Mouse (Mus musculus) frontal cortex, postnatal 14 days (tissue): Measurements from ENCODE around the gene C130026I21Rik.
"Not testable (repeated sequence)": the region's sequence is repeated elsewhere in the genome, so short reads cannot be mapped to it uniquely, and the experiment has no call there.

Experiments
- DNase-seq, 2 experiments: peaks; one replicate each; pipeline ENCODE4 v3.0.0; 2022; ENCODE audit warnings: low spot score in 2 of 2

Gene C130026I21Rik

DNA sequence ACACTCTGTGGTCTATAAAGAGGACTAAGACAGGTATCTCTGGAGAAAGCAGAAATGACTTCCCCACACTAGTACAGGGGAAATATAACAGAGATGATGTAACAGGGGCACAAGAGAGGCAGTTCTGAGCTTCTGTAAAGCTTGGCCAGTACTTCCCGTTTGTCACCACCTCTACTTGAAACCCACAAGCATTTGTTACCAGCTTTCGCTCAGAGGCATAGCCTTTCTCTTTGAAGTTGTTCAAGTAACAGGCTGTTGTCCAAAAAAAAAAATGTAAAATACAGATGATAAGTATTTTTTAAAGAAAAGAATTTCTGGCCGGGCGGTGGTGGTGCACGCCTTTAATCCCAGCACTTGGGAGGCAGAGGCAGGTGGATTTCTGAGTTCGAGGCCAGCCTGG is 236.8 kb downstream of the C130026I21Rik start:
- not testable (repeated sequence) for DNase-seq

DNA sequence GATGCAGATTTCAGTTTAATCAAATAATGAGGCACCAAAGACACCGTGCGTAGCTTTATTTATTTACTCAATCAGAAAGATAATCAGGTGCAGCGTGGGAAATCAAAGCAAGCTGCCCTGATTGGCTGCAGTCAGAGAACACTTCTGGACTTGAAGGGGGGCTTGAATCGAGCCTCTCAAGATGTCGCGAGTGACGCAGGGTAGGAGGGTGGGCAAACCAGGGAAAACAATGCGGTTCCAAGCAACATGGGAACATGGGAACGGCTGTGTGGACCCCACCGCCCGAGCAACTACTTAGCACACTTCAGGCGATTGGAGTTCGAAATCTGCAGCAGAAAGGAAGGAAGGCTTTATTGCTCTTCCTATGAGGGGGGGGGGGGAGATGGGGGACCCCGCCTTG is 240.2 kb downstream of the C130026I21Rik start:
- DNase-seq: not testable (repeated sequence)

DNA sequence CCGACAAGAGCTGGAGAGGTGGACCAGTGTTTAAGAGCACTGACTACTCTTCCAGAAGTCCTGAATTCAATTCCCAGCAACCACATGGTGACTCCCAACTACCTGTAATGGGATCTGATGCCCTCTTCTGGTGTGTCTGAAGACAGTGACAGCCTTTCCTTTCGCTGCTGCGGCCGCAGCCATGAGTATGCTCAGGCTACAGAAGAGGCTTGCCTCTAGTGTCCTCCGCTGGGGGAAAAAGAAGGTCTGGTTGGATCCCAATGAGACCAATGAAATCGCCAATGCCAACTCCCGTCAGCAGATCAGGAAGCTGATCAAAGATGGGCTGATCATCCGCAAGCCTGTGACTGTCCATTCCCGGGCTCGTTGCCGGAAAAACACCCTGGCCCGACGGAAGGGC is 258.4 kb downstream of the C130026I21Rik start:
- not testable (repeated sequence) for DNase-seq

DNA sequence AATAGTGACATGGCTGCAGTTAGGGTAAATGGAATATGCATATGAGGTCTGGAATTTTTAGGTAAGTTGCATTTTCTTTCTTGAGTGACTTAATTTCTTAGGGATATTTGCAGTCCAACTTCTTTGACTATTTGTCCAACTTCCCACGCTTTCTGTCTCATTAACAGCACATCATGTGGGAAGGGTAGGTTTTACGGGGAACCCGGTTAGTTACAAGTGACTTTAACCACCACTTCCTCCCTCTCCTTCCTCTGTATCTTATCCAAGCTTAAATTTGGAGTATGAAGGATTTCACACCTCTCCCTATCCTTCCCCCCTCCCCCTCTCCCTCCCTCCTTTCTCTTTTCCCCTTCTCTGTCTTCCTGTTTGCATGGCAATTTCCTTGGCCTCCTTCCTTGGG is 259.4 kb downstream of the C130026I21Rik start:
- not testable (repeated sequence) for DNase-seq

DNA sequence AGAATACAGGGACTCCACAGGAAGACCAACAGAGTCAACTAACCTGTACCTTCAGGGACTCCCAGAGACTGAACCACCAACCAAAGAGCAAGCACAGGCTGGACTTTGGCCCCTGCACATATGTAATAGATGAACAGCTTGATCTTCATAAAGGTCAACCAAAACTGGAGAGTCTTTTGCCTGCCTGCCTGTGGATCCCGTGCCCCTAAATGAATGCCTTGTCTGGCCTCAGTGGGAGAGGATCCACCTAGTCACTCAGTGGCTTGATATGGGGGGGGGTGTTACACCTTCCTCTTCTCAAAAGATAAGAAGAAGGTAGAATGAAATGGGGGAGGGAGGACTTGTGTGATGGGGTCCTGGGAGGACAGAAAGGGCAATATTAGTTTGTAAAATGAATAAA is 262.6 kb downstream of the C130026I21Rik start:
- not testable (repeated sequence) for DNase-seq

DNA sequence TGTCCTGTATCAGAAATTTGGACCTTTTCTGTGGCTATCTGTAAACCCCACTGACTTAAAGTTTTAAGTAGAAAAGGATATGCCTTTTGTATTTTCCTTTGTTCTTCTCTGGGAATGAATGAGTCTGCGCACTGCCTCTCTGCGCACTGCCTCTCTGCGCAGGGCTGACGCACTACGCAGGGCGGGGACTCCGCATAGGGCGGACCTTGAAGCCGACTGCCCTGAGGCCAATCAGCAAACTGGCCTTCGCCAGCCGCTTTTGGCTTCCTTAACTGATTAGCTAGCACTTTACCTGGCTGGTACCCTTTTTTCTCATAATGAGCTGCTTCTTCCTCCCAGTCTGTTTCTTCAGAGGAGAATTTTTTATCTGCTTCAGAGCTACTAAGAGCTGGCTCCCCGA is 271.1 kb downstream of the C130026I21Rik start:
- not testable (repeated sequence) for DNase-seq

DNA sequence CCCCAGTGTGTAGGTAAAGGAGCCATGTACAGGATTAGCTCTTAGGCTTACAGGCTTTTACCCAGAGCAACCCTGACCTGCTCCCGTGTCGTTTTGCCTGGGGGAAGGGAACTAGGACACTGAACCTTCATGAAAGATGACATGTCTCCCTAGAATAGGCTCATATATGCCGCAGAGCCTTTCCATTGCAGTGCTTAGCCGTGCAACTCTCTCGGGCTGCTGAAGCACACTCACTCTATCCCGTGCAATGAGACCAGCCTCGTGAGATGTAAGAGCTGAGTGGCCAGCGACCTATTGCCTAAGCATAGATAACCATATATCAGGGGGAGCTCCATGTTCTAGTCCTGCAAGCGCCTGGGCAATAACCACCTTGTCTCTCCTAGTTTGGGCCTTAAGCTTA is 274.1 kb downstream of the C130026I21Rik start:
- not testable (repeated sequence) for DNase-seq

DNA sequence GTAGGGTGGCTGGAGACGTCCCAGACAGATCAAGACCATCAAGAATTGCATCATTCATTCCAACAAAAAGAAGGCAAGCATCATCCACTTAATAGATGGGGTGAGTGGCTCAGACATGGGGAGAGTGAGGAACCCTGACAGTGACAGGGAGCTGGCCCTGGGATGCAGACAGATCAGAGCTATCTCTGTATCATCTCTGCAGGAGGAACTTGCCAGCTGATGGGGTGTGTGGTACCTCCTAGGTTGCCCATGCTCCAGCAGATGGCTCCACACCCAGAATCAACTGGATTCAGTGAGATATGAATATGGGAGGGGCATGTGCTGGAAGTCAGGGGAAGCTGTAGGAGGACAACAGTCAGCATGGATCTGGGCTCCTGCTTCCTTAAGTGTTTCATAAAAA is 275.9 kb downstream of the C130026I21Rik start:
- DNase-seq: not testable (repeated sequence)

DNA sequence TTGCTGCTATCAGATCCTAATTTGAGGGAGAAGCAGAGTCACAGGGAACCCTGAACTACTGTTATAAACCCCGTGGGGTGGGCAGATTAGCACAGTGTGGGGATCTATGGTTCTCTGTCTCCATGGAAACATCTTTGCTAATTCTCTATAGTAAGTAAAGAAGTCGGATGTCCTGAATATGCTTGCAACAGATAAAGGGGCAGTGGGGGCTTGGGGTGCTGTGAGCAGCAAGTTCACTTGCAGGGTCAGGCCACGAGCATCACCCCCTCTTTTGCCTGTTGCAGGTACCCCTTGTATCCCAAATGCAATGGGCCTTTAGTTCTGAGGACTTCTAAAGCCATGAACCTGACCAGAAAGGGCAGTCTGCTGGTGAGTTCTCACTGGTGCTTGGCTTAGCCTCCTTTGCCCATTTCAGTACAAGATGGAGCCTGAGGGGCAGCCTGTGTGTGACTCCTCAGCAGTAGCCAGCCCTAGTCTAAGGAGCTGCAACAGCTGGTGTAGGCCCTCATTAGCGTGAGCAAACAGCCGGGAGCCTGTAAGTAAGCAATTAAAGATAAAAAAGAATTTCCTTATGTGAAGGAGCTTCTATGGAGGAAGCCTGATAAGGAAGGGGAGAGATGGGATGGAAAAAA is 276.6 kb downstream of the C130026I21Rik start:
- not testable (repeated sequence) for DNase-seq

DNA sequence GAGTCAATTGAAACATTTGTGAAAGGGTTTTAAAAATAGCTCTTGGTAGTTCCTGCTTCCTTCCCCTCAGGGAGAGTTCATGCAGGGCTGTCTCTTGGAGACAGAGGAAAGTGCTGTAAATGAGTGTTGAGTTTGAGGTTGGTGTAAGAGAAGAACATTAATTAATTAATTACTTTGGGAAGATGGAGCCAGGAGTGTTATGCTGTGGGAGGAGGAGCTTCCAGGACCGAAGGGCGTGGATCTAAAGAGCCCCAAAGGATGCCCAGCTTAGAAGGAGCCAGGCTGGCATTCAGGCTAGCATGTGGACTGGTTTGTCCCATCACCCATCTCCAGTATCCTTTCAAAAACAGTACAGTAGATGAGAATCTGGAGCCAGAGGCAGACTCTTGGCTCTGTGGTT is 277.1 kb downstream of the C130026I21Rik start:
- DNase-seq: not testable (repeated sequence)

DNA sequence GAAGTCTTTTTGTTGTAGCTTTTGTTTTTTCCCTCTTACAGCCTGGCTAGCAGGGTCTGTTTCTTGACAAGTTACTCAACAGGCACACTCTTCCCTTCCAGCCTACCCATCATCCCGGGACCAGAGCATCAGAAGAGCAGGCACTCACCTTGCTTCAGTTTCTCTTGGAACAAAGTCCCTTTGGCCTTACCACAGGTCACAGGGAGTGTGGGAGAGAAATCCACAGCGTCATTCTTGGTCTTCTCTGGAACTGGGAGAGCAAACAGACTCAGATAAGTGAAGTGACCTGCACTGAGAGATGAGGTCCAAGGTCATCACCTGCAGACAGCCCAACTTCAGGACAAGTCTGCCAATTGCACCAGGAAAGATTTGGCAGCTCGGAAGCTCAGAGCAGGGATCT is 277.5 kb downstream of the C130026I21Rik start:
- DNase-seq: not testable (repeated sequence)

DNA sequence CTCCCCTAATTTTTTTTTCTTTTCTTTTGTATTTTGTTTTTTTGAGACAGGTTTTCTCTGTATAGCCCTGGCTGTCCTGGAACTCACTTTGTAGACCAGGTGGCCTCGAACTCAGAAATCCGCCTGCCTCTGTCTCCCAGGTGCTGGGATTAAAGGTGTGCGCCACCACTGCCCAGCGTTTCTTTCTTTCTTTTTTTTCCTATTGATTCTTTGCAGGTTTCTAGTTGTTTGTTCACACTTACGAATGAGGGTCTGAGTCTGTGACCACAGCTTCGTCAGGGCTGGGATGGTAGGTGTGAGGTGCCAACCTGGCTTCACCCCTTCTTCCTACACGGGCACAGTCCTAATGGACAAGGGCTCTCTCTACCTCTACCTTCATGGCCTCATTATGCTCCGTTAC is 281.3 kb downstream of the C130026I21Rik start:
- not testable (repeated sequence) for DNase-seq

DNA sequence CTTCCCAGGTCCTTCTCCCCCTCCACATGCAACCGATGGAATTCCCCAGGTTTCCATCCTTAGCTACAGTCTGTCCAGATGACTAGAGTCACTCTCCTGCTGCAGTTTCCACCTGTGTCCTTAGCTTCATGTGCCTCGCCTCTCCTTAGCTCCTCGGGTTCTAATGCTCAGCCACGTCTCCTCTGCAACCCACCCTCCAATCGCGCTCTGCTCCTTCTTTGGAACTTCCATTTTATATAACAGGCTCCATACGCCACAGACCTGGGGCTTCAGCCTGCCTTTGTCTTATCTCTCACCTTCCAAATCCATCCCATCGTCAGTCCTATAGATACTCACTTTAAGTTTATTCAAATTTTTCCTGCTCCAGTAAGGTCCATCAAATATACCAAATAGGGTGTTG is 282.6 kb downstream of the C130026I21Rik start:
- DNase-seq: not testable (repeated sequence)

DNA sequence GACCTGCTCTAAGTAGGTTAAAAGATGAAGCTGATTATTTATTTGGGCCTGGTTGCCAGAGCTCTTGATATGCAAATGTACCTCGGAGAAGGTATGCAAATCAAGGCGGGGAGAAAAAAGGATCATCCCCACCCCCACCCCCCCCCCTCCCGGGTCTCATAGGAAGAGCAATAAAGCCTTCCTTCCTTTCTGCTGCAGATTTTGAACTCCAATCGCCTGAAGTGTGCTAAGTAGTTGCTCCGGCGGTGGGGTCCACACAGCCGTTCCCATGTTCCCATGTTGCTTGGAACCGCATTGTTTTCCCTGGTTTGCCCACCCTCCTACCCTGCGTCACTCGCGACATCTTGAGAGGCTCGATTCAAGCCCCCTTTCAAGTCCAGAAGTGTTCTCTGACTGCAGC is 308.6 kb downstream of the C130026I21Rik start:
- not testable (repeated sequence) for DNase-seq

DNA sequence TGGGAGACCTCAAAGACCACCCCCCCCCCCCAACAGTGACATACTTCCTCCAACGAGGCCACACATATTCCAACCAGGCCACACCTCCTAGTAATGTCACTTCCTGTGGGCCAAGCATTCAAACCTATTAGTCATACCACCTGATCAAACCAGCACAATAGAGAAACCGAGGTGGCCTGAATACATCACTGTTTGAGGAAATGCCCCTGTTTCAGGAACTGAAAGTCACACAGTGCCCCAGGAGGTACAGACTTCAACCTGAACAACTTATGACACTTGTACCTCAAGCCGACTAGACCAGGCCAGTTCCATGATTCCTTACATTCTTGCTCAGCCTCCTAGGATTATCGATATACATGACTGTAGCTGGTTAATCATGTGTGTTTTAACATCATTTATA is 312.7 kb downstream of the C130026I21Rik start:
- not testable (repeated sequence) for DNase-seq

DNA sequence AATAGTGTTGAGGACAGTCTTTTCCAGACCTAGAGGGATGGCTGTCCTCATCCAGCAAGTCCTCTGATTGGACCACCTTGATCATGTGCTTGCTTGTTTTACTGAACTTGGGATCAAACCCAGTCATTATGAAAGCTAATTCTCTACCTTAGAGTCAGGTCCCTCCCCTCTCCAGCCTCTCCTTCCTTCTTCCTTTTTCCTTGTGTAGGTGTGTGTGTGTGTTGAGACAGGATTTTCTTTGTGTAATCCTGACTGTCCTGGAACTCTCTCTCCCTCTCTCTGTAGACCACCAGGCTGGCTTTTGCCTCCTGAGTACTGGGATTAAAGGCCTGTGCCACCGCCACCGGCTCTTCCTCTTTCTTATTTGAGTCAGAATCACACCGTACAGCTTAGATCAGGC is 313.6 kb downstream of the C130026I21Rik start:
- not testable (repeated sequence) for DNase-seq

DNA sequence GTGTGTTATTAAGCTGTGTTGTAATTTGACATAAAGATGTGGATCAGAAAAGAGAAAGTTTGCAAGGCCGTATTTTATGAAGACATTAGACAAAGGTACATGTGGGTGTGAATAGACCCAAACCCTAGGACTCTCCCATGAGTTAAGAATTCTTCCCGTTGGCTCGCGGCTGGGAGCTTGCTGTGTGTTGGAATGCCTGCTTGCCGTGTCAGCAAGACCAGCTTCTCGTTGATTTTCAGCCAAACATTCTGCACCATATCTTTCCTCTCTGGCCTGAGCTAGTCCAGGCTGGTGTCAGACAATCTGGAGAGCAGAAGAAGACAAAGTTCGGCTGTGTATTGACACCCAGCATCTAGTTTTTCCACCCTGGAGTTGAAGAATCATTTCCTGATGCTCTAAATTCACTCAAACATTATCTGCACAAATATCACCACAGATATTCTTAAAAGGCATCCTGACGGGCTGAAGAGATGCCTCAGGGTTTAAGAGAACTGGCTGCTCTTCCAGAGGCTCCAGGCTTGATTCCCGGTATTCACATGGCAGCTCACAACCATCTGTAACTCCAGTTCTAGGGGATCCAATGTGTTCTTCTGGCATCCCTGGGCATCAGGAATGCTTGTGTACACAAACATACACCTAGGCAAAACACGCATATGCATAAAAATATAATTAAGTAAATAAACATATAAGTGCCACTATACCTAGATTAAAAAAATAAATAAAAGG is 317.7 kb downstream of the C130026I21Rik start:
- no peak for DNase-seq

DNA sequence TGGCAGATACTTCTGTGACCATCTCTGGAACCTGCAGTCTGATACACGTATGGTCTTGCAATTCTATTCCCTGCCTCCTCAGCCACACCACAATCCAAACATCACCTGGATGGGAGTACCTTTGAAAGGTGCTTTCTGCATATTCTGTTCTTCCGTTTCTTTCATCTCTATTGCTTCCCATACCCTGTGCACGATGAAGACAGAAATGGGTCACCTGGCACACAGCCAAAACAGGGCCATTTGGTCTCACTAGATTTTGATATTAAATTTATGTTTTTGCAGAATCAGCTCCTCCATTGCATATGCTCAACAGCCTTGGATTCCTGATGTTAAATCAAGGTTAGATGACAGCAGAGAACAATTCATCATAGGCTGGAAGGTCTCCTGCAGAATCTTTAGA is 318.8 kb downstream of the C130026I21Rik start:
- no peak for DNase-seq

DNA sequence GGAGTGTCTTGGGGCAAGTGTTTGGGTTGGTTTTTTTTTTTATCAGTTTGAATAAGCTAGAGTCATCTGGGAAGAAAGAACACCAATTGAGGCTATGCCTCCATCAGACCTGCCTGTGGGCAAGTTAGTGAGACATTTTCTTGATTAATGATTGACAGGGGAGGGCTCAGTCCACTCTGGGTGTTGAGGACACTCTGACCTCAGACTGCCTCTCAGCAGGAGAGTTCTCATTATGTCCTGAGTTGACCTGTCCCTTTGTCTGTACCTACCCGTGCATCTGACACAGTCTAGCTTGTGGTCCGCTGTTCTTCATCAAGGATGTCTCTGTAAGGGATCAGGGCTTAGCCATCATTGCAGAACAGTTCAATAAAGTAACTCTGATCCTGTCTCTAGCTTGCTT is 323.0 kb downstream of the C130026I21Rik start:
- no peak for DNase-seq

DNA sequence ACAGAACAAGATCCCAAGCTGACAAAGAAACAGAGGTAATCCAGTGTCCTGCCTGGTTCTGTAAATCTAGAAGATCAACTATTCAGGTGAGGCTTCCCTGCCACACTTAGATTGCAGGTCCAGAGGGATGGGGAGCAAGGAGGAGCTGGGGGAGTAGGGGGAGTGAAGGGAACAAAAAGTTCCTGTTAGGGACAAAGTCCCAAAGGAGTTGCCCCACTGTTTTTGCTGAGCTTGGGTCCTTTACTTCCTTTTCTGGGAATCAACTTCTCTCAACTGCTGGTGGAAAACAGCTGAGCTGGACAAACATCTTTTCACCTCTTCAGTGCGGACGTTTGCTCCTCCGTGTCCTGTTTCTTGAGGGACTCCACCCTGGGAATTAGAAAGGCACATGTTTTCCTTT is 324.4 kb downstream of the C130026I21Rik start:
- no peak for DNase-seq

DNA sequence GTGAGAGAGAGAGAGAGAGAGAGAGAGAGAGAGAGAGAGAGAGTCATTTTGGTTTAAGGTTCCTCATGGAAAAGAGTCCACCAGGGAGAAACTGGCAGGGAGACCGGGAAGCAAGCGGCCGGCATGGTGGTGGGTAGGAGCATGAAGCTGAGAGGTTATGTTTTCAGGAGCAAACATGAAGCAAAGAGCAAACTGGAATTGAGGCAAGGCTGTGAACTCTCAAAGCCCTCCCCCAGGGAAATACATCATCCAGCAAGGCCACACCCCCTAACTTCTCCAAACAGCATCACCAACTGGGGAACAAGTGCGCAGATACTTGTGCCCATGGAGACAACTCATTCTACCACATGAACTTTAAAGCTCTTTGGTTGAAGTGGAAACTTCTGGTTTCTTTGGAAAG is 326.8 kb downstream of the C130026I21Rik start:
- no peak for DNase-seq
